Mouse (Mus musculus): Measurements from ENCODE around the gene Syt8.

- TF ChIP-seq CTCF (IDR thresholded peaks at IDR 0.05; ENCODE audit: control insufficient read depth, insufficient read depth, low read length) (no peak), POLR2A (IDR thresholded peaks at IDR 0.05; ENCODE audit: borderline replicate concordance, control insufficient read depth, low read depth, low read length) (no peak)
Measured at GRCm38 (mm10) chr7:142479307-142479706, 44.7 kb downstream of the Syt8 start.
